Mouse (Mus musculus): ENCODE results near the gene 1700003E16Rik. TPM values are rescaled to one million over a fixed set of nuclear protein-coding genes. Genes with fewer than 3 reads are reported as not detected.
A peak's percentile ranks its signal among the peaks of the same experiment; 100 is the strongest.

Gene 1700003E16Rik
- polyA plus RNA-seq, 1 experiment from 2014 or later: 1.9 TPM

GRCm38 (mm10) chr6:83134951-83135513 is 21.2 kb upstream of the 1700003E16Rik start, which contains the start of gene Rtkn:
TSS of gene Rtkn (plus strand) at chr6:83135463.
- Histone ChIP-seq H3K27me3 (ENCODE audit: poor library complexity, severe bottlenecking) (peaks cover 30% of the 10 kb centered on the region), H3K27ac (peak within 1 kb of the TSS; percentile 97), H3K4me1 (peaks cover 61% of the 10 kb centered on the region), H3K36me3 (replicated peaks) (peaks cover 7% of the 10 kb centered on the region), H3K4me3 (peak within 1 kb of the TSS; percentile 64), H3K9me3 (no peaks in the 10 kb centered on the region)
- no peak for DNase-seq (ENCODE audit: extremely low spot score, low spot score)
- 54% methylated on average over 7 of the region's 7 CpGs for WGBS

- H3K27me3 ChIP-seq (ENCODE audit: poor library complexity, severe bottlenecking): peaks cover 31% of the 10 kb centered on the region
- H3K27ac ChIP-seq: peak overlapping the region; percentile 97
- DNase-seq (ENCODE audit: extremely low spot score, low spot score): no peak
- no peaks in the 10 kb centered on the region for H3K9me3 ChIP-seq
- peak overlapping the region; percentile 64 for H3K4me3 ChIP-seq
- H3K4me1 ChIP-seq: peaks cover 64% of the 10 kb centered on the region
- peaks cover 9% of the 10 kb centered on the region for H3K36me3 ChIP-seq (replicated peaks)
- WGBS: 2% methylated on average over 37 of the region's 37 CpGs
Measured at GRCm38 (mm10) chr6:83135571-83136161, 20.5 kb upstream of the 1700003E16Rik start.

GRCm38 (mm10) chr6:83136291-83136880 is 19.8 kb upstream of the 1700003E16Rik start:
- DNase-seq (ENCODE audit: extremely low spot score, low spot score): no peak
- Histone ChIP-seq H3K9me3 (no peaks in the 10 kb centered on the region), H3K4me3 (peak overlapping the region; percentile 64), H3K27me3 (ENCODE audit: poor library complexity, severe bottlenecking) (peaks cover 38% of the 10 kb centered on the region), H3K36me3 (replicated peaks) (peaks cover 9% of the 10 kb centered on the region), H3K27ac (peak overlapping the region; percentile 97), H3K4me1 (peaks cover 71% of the 10 kb centered on the region)
- 10% methylated on average over 5 of the region's 5 CpGs for WGBS

- under 1% methylated on average over 26 of the region's 26 CpGs for WGBS
- no peaks in the 10 kb centered on the region for H3K9me3 ChIP-seq
- H3K27ac ChIP-seq: peak overlapping the region; percentile 97
- H3K4me1 ChIP-seq: peaks cover 78% of the 10 kb centered on the region
- peak; percentile 87 for DNase-seq (ENCODE audit: extremely low spot score, low spot score)
- H3K27me3 ChIP-seq (ENCODE audit: poor library complexity, severe bottlenecking): peaks cover 45% of the 10 kb centered on the region
- peaks cover 9% of the 10 kb centered on the region for H3K36me3 ChIP-seq (replicated peaks)
- peak overlapping the region; percentile 64 for H3K4me3 ChIP-seq
Measured at GRCm38 (mm10) chr6:83136881-83137575, 19.2 kb upstream of the 1700003E16Rik start.

- peak; percentile 94 for DNase-seq (ENCODE audit: extremely low spot score, low spot score)
- peak overlapping the region; percentile 97 for H3K27ac ChIP-seq
- H3K4me3 ChIP-seq: peak overlapping the region; percentile 64
- under 1% methylated on average over 12 of the region's 12 CpGs for WGBS
- H3K36me3 ChIP-seq (replicated peaks): peaks cover 9% of the 10 kb centered on the region
- peaks cover 83% of the 10 kb centered on the region for H3K4me1 ChIP-seq
- peaks cover 50% of the 10 kb centered on the region for H3K27me3 ChIP-seq (ENCODE audit: poor library complexity, severe bottlenecking)
- no peaks in the 10 kb centered on the region for H3K9me3 ChIP-seq
Measured at GRCm38 (mm10) chr6:83137576-83137950, 18.6 kb upstream of the 1700003E16Rik start.

GRCm38 (mm10) chr6:83138056-83138455 is 18.1 kb upstream of the 1700003E16Rik start:
- under 1% methylated on average over 11 of the region's 11 CpGs for WGBS
- H3K9me3 ChIP-seq: no peaks in the 10 kb centered on the region
- peaks cover 55% of the 10 kb centered on the region for H3K27me3 ChIP-seq (ENCODE audit: poor library complexity, severe bottlenecking)
- H3K4me1 ChIP-seq: peaks cover 88% of the 10 kb centered on the region
- peak overlapping the region; percentile 64 for H3K4me3 ChIP-seq
- DNase-seq (ENCODE audit: extremely low spot score, low spot score): peak; percentile 71
- peaks cover 9% of the 10 kb centered on the region for H3K36me3 ChIP-seq (replicated peaks)
- peak overlapping the region; percentile 97 for H3K27ac ChIP-seq

GRCm38 (mm10) chr6:83140044-83140443 is 16.2 kb upstream of the 1700003E16Rik start:
- 90% methylated on average over 8 of the region's 8 CpGs for WGBS
- Histone ChIP-seq H3K9me3 (no peaks in the 10 kb centered on the region), H3K27ac (0 out of 2 replicates have a peak overlapping the region, but pooled peaks have one; percentile 11), H3K27me3 (ENCODE audit: poor library complexity, severe bottlenecking) (peaks cover 42% of the 10 kb centered on the region), H3K36me3 (replicated peaks) (peaks cover 9% of the 10 kb centered on the region), H3K4me1 (peaks cover 84% of the 10 kb centered on the region), H3K4me3 (0 out of 2 replicates have a peak overlapping the region, but pooled peaks have one; percentile 3)
- no peak for DNase-seq (ENCODE audit: extremely low spot score, low spot score)

GRCm38 (mm10) chr6:83141636-83142035 is 14.6 kb upstream of the 1700003E16Rik start:
- peaks cover 17% of the 10 kb centered on the region for H3K36me3 ChIP-seq (replicated peaks)
- peaks cover 26% of the 10 kb centered on the region for H3K27me3 ChIP-seq (ENCODE audit: poor library complexity, severe bottlenecking)
- peak overlapping the region; percentile 80 for H3K27ac ChIP-seq
- DNase-seq (ENCODE audit: extremely low spot score, low spot score): no peak
- H3K9me3 ChIP-seq: no peaks in the 10 kb centered on the region
- peak overlapping the region; percentile 51 for H3K4me3 ChIP-seq
- 22% methylated on average over 4 of the region's 4 CpGs for WGBS
- peaks cover 77% of the 10 kb centered on the region for H3K4me1 ChIP-seq

- Histone ChIP-seq H3K36me3 (replicated peaks) (peaks cover 23% of the 10 kb centered on the region), H3K4me1 (peaks cover 77% of the 10 kb centered on the region), H3K9me3 (no peaks in the 10 kb centered on the region), H3K27me3 (ENCODE audit: poor library complexity, severe bottlenecking) (peaks cover 26% of the 10 kb centered on the region), H3K27ac (peak overlapping the region; percentile 80), H3K4me3 (peak overlapping the region; percentile 51)
- no peak for DNase-seq (ENCODE audit: extremely low spot score, low spot score)
- 1% methylated on average over 41 of the region's 41 CpGs for whole genome bisulfite sequencing
Measured at GRCm38 (mm10) chr6:83142211-83142731, 13.9 kb upstream of the 1700003E16Rik start.

- 0 out of 2 replicates have a peak overlapping the region, but pooled peaks have one; percentile 51 for H3K4me3 ChIP-seq
- peak overlapping the region; percentile 80 for H3K27ac ChIP-seq
- 52% methylated on average over 11 of the region's 11 CpGs for WGBS
Measured at GRCm38 (mm10) chr6:83142886-83143285, 13.3 kb upstream of the 1700003E16Rik start.

GRCm38 (mm10) chr6:83145209-83145608 is 11.0 kb upstream of the 1700003E16Rik start:
- Histone ChIP-seq H3K36me3 (replicated peaks) (peaks cover 44% of the 10 kb centered on the region), H3K4me1 (peaks cover 50% of the 10 kb centered on the region), H3K27ac (no peak overlapping the region), H3K4me3 (no peak overlapping the region), H3K27me3 (ENCODE audit: poor library complexity, severe bottlenecking) (peaks cover 26% of the 10 kb centered on the region), H3K9me3 (no peaks in the 10 kb centered on the region)
- no peak for DNase-seq (ENCODE audit: extremely low spot score, low spot score)
- WGBS: 86% methylated on average over 2 of the region's 2 CpGs

More at GRCm38 (mm10) chr6:83142886-83143285, 13.3 kb upstream of the 1700003E16Rik start:
- Histone ChIP-seq H3K4me1 (peaks cover 73% of the 10 kb centered on the region), H3K9me3 (no peaks in the 10 kb centered on the region), H3K27me3 (ENCODE audit: poor library complexity, severe bottlenecking) (peaks cover 26% of the 10 kb centered on the region), H3K36me3 (replicated peaks) (peaks cover 29% of the 10 kb centered on the region)
- DNase-seq (ENCODE audit: extremely low spot score, low spot score): no peak

- Histone ChIP-seq H3K4me1 (peaks cover 51% of the 10 kb centered on the region), H3K9me3 (no peaks in the 10 kb centered on the region), H3K36me3 (replicated peaks) (peaks cover 50% of the 10 kb centered on the region), H3K4me3 (no peak overlapping the region), H3K27ac (peak overlapping the region; percentile 44; the same call in 1 of the 2 replicates), H3K27me3 (ENCODE audit: poor library complexity, severe bottlenecking) (peaks cover 24% of the 10 kb centered on the region)
- no peak for DNase-seq (ENCODE audit: extremely low spot score, low spot score)
- 74% methylated on average over 9 of the region's 9 CpGs for WGBS
Measured at GRCm38 (mm10) chr6:83145805-83146204, 10.4 kb upstream of the 1700003E16Rik start.
